Mouse (Mus musculus): ENCODE results near the gene Eif3k.

Gene Eif3k

DNA sequence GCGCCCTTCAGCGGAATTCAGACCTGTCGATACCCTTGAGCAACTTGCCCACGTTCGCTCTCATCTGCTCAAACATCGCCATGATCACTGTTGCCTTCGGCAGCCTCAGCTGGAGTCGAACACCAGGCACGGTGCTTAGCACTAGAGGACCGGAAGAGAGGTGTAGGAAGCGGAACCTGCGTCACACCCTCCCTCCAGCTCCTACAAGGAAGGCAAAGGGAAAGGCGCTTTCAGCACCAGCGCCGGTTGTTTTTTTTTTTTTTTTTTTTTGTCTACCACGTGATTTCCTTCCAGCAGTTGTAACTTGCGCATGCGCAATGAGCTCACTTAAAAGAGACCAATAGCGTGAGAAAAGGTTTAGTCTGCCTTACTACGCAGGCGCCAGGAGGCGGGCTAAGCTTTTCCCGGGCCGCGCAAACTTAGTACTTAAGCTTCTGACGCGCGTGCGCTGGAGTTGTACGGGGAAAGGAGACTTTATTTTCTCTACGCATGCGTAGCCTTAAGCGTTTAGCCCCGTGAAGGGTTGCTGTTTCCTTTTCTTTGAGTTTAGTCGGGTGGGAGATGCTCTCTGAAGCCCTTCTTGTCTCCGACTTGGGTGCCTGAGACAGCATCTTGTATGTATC is at the start of gene Eif3k, which contains the start of gene Map4k1:
Gene Eif3k (minus strand): TSS at position 214 of the 623 bp plus-strand sequence.
Gene Map4k1 (plus strand): TSS at position 400 of the 623 bp plus-strand sequence.
- DNase-seq (ENCODE audit: low read depth) = peak; percentile 100

DNA sequence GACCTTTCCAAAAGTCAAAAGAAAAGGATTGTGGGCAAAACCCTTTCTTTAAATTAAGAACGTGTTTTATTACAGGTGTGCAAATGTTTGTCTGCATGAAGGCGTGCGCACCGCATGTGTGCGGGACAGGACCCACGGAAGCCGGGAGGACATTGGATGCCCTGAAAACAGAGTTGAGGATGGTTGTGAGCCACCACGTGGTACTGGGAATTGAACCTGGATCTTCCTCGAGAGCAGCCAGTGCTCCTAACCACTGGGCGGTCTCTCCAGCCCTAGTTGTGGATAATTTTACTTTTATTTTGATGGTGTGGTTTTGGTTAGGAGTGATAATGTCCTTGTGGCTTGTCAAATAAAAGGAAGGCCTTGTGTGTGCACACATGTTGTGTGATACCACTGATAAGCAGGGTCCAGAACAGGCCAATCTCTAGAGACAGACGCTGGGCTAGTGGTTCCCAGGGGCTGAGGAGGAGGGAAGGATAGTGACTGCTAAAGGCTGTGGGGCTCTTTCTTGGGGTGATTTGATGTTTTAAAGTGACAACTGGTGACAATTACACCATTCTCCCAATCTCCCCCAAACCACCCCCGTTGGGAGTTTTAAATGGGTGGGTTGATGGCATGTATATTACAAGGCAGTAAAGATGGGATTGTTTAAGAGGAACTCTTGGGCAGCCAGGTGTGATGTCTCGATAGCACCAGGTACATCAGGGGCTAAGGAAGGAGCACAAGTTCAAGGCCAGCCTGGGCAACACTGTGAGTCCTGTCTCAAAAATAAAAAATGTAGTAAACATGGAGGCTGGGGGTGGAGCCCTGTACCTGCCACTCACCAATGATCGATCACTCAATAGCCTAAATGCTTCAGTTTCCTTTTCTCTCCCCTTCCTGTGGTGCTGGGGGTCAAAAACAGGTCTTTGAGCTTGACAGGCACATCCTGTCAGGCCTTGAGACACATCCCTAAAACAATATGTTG is 48.3 kb upstream of the Eif3k start:
- DNase-seq (ENCODE audit: low read depth) = no peak

GRCm38 (mm10) chr7:29028761-29029160 is 47.1 kb upstream of the Eif3k start:
- no peak for DNase-seq (ENCODE audit: low read depth)

DNA sequence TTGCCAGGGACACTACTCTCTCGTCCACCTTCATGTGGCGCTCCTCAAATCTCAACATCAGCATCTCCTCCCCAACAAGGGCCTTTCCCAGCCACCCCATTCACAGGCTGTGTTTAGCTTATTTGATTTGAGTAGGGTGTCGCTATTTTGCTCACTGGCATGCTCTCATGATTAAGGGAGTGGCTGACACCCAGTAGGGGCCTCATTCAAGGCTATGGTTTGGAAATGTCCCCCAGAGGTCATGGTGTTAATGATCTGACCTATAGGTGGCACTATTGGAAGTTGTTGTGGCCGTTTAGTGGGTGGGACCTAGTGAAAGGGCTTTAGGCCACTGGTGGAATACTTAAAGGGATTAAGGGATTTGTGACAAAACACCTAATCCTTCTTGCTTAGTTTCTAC is 45.1 kb upstream of the Eif3k start:
- DNase-seq (ENCODE audit: low read depth) = no peak

DNA sequence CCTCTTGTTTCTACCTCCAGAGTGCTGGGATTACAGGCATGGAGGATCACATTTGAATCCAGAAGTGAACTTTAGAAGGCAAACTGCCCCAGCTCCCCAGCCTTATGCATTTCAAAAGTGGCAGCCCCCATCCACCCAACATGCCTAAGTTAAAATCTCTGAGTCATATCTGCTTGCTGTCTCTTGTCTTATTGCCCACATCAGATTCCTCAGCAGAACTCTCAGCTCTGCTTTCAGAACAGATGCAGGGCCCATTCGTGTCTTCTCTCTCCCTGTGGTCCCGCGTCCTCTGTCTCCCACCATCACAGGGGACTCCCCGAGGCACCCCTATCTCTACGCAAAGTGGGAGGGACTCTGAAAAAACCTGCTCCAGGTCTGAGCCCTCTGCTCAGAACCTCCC is 44.5 kb upstream of the Eif3k start:
- no peak for DNase-seq (ENCODE audit: low read depth)

- no peak for DNase-seq (ENCODE audit: low read depth)
Measured at GRCm38 (mm10) chr7:29025566-29025965, 43.9 kb upstream of the Eif3k start.

GRCm38 (mm10) chr7:29023514-29023913 is 41.9 kb upstream of the Eif3k start:
- no peak for DNase-seq (ENCODE audit: low read depth)

GRCm38 (mm10) chr7:29022479-29022878 is 40.8 kb upstream of the Eif3k start:
- no peak for DNase-seq (ENCODE audit: low read depth)

- no peak for DNase-seq (ENCODE audit: low read depth)
Measured at GRCm38 (mm10) chr7:29019447-29020220, 38.0 kb upstream of the Eif3k start.

- no peak for DNase-seq (ENCODE audit: low read depth)
Measured at GRCm38 (mm10) chr7:29017222-29017621, 35.6 kb upstream of the Eif3k start.

DNA sequence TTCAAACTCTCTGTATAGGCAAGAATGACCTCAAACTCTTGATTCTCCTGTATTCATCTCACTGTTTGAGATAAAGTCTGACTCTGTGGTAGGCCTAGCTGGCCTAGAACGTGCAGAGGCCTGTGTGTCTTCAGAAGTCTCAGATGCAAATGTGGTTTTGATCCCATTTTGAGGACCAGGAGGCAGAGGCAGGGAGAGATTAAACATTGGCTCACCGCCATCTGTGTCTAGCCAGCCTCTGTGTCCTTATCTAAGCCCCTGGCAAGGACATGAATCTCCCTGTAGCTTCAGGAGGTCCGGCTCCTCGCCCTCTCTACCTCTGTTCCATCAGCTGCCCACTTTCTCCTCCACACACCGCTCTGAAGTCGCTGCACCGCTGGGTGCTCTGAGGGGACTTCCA is 34.8 kb upstream of the Eif3k start:
- no peak for DNase-seq (ENCODE audit: low read depth)

- DNase-seq (ENCODE audit: low read depth) = no peak
Measured at GRCm38 (mm10) chr7:29014984-29015383, 33.3 kb upstream of the Eif3k start.

DNA sequence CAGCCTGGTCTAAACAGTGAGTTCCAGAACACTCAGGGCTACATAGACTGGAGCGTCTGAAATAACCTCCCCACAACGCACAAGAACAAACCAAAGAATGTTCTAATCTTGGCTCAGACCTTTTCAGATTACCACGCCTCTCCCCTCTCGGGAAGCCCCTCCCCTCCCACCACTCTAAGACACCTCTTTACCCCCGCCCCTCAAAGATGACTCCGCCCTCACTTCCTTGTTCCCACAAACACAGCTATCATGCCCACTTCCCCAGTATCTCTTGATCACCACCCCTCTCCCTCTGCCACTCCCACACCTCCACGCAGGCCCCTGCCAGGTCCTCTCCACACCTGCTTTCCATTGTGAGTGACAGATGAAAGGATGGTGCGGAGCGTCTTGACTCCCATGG is 27.1 kb upstream of the Eif3k start:
- no peak for DNase-seq (ENCODE audit: low read depth)

GRCm38 (mm10) chr7:29008171-29008570 is 26.5 kb upstream of the Eif3k start:
- DNase-seq (ENCODE audit: low read depth) = no peak

DNA sequence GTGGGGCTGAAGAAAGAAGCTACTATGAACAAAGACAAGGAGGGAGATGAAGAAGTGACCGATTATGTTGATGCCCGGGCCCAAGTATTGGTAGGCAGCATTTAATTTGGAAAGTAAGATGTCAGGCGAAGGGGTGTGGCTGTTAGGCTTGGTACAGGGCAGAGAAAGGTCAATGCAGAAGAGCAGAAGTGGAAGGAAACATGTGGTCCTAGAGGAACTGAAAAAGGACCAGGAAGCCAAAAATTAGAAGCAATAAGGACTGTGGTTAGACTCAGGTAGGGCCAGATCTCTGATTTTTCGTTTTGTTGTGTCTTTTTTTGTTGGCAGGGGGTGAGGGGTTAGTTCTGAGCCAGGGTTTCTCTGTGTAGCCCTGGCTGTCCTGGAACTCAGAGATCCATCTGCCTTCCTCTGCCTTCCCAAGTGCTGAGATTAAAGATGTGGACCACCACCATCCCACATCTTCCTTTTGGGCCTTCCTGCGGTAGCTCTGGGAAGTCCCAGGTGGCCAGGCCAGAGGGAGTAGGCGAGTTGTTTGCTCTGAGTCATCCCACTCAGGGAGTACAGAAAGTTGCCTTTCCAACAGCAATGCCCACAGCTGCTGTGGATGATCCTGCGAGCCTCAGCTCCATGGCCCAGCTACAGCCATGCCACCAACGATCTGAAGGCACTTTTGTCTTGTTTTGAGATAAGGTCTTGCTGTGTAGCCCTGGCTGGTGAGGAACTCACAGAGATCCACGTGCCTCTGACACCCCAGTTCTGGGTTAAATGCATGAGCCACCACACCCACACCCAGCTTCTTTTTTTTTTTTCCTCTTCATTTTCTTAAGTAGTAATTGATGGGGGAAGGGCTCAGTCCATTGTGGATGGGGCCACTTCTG is 25.8 kb upstream of the Eif3k start:
- DNase-seq (ENCODE audit: low read depth) = no peak

DNA sequence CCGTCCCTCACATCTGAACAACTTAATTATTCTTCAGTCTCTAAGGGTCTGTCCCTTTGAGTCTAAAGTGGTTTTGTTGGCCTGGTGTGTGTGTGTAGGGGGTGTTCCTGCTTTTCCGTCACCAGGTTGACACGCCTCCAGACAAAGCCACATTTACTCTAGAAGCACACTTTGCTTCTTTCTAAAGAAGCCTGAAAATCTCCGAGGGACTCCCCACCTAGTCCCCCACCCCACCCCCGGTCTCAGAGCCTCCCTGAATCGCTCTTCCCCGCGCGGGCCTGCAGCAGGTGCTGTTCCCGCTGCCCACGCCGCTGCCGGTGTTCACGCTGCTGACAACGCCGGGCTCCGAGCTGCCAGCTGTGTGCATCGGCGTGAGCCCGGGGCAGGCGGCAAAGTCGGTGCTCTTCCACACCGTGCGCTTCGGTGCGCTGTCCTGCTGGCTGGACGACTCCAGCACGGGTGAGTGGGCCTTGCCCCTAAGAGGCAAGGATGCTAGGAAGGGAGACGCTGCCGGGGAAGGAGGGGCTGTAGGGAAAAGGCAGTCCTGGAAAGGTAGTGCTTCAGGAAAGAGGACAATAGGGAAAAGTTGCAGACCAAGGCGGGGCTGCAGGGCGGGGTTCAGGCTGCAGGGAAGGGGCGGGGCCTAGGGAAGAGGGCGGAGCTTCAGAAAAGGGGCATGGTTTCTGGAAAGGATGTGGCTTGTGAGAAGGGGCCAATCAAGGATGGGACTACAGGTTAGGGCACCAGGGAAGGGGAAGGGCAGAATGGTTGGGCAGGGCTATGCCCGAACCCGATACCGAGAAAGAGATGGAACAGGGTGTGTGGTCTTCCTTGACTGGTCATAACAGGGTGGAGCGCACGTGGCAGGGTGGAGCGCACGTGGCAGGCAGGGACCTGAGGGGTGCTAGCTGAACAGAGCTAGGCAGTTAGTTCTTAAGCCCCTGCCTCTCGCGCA is 19.3 kb upstream of the Eif3k start:
- peak; percentile 82 for DNase-seq (ENCODE audit: low read depth)

DNA sequence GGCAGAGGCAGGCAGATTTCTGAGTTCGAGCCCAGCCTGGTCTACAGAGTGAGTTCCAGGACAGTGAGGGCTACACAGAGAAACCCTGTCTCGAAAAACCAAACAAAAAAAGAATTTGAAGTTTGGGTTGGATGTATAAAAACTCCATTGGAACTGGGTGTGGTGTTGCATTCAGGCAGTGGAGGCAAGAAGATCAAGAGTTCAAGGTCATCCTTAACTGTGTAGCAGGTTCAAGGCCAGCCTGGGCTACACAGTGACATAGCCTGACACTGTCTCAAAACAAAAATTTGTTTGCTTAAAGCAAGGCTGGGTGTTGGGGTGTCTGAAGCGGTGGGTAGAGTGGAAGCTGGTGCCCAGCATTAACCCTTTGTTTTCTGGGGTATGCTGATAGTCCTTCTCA is 11.7 kb upstream of the Eif3k start:
- no peak for DNase-seq (ENCODE audit: low read depth)

DNA sequence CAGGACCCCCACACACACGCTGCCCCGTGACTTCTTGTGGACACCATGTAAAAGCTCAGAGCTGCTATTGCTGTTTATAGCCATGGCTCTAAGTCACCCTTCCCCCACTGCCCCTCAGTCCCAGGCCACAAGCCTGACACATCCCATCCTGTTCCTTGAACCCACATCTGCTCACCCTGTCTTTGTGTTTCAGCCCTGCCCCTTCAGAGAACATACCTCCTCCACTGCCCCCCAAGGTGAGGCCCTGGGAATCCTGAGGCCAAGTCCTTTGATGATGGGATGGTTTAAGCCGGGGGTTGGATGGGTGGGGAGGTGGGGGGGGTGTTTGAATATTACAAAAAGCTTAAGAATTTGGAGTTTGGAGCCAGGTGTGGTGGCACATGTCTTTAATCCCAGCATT is 11.3 kb upstream of the Eif3k start:
- no peak for DNase-seq (ENCODE audit: low read depth)

DNA sequence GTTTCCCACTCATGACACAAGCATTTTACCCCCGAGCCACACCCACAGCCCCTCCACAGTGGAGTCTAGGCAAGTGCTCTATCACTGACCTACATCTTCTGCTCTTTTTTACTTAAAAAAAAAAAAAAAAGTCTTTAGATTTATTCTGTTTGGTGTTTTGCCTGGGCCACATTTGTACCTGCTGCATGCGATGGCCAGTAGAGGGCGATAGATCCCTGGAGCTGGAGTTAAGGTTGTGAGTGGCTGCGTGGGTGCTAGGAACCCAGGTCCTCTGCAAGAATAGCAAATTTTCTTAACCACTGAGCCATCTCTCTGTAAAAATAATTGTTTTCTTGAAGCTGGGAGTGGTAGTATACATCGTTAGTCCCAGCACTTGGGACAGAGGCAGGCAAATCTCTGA is 10.0 kb upstream of the Eif3k start:
- no peak for DNase-seq (ENCODE audit: low read depth)

GRCm38 (mm10) chr7:28990766-28991273 is 9.2 kb upstream of the Eif3k start:
- no peak for DNase-seq (ENCODE audit: low read depth)
